Mouse (Mus musculus) skeletal muscle tissue, adult 2 months (tissue): ENCODE data around the gene Sh3d19.
A peak's percentile ranks its signal among the peaks of the same experiment; 100 is the strongest.

Experiments
- DNase-seq: peaks from one replicate; pipeline ENCODE4 v3.0.0-alpha.2; 2012; ENCODE audit warnings: low read depth, low spot score

The Sh3d19 gene

GRCm38 (mm10) chr3:85970742-85971598 lies at the start of gene Sh3d19:
Gene Sh3d19 (plus strand): TSS chr3:85971109.
- DNase-seq = peak; percentile 43

GRCm38 (mm10) chr3:85922331-85922730 lies 48.6 kb upstream of the Sh3d19 start:
- DNase-seq = peak; percentile 19

DNA sequence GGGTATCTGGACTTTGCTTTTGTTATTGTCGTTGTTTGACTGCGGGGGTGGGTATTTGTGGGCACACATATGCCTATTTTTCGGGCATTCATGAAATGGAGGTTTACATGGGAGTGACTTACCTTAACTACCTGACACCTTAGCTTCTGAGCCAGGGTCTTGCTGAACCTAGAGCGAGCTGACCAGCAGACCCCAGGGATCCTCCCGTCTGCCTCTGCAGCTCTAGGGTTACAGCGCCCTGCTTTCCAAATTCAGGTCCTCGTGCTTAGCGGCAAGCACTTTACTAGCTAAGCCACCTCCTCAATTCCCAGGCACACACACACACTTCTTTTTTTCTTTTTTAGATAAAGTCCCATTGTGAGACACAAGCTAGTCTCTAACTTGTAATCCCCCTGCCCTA lies 47.6 kb upstream of the Sh3d19 start:
- DNase-seq = no peak

GRCm38 (mm10) chr3:85923954-85924945 lies 46.7 kb upstream of the Sh3d19 start:
- DNase-seq = peak; percentile 61

DNA sequence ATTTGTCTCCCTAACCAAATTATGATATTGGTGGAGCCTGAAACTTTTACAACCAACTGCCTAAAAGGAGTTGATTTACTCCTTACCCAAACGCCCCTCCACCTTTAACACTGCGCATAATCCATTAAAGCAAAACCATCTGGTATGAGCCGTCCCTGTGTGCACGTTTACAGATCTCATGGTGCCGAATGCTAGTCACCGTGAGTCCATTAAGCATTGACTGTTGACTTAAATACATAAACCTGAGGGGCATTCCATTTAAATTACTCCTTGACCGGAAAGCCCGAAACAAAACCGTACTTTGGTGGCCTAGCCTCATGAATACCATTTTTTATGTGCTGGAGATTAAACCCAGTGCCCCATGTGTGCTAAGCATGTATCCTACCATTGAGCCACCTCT lies 43.6 kb upstream of the Sh3d19 start:
- DNase-seq = no peak

GRCm38 (mm10) chr3:85928140-85928611 lies 42.7 kb upstream of the Sh3d19 start:
- peak; percentile 78 for DNase-seq

DNA sequence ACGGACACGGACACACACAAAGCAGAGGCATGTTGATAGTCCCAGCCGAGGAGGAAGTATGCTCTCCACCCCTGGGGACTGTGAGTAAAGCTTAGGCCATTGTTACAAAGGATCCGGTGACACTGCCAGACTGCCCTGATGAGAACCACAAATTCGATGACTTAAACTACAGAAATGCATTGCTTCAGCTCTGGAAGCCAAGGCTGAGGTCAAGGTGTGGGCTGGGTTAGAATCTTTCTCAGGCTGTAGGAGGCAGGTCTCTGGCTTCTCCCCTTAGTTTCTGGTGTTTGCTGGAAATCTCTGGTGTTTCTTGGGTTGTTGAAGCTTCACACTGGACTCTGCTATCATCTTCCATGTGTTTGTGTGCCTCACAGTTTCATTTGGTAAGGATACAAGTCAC lies 41.2 kb upstream of the Sh3d19 start:
- no peak for DNase-seq

- DNase-seq = no peak
Measured at GRCm38 (mm10) chr3:85930671-85931255, 40.1 kb upstream of the Sh3d19 start.

- DNase-seq = no peak
Measured at GRCm38 (mm10) chr3:85931859-85932258, 39.0 kb upstream of the Sh3d19 start.

GRCm38 (mm10) chr3:85933586-85933985 lies 37.3 kb upstream of the Sh3d19 start:
- DNase-seq = no peak

DNA sequence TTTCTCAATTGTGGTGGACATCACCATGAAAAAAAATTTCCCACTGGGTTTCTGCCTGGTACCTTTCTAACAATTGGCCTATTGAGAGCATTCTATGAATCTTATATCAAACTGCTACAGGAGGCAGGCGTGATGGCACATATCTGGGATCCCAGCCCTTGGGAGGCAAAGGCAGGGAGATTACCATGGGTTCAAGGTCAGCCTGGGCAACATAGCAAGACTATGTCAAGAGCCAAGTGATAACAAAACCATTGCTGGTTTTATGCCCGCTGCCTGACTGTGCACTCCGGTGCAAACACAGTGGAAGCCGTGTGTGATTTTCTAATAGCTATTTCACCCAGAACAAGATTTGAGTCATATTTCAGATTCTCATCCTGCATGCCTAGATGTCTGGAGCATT lies 20.0 kb upstream of the Sh3d19 start:
- DNase-seq = no peak

DNA sequence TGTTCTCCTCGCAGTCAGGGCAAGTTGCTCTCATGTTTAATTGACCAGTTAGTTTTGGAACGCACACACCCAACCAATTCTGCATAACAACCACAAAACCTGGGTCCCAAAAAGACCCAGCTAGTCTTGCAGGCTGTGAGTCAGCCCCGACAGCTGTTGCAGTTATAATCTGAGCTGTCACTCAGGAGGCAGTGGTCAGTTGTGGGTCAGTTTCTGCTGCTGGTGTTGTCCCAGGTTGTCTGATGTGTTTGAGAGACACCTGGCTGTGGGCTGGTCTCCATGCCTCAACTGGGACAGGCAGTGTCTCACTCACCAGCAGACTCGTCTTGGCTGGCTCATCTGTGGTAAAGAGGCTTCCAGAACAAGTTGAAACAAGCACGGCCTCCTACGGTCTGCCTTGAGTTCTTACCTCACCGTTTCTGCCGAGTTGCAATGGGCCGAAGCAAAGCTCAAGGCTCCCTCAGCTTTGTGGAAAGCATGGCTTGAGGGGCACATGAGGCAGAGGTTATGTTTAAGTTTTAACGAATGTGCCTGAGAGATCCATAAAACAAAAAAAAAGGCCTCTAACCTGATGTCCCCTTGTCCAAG lies 18.1 kb upstream of the Sh3d19 start:
- no peak for DNase-seq

GRCm38 (mm10) chr3:85955269-85955668 lies 15.6 kb upstream of the Sh3d19 start:
- DNase-seq = no peak

- no peak for DNase-seq
Measured at GRCm38 (mm10) chr3:85955704-85956103, 15.2 kb upstream of the Sh3d19 start.

- no peak for DNase-seq
Measured at GRCm38 (mm10) chr3:85959669-85960068, 11.2 kb upstream of the Sh3d19 start.

DNA sequence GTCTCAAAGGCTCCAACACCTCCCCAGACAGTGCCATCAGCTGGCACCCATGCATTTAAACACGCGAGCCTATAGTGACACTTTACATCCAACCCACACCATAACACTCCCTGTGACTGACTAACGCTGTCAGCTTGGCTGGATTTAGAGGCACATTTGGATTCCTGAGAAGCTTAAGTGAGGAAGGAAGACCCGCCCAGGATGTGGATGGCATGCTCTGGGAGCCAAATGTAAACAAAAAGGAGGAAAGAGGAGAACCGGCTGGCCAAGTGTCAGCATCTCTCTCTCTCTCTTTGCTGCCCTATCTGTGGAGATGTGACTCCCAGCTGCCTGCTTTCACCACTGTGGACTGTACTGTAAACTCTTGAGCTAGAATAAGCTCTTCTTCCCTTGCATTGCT lies 9.8 kb upstream of the Sh3d19 start:
- no peak for DNase-seq

GRCm38 (mm10) chr3:85965479-85965878 lies 5.4 kb upstream of the Sh3d19 start:
- DNase-seq = no peak

DNA sequence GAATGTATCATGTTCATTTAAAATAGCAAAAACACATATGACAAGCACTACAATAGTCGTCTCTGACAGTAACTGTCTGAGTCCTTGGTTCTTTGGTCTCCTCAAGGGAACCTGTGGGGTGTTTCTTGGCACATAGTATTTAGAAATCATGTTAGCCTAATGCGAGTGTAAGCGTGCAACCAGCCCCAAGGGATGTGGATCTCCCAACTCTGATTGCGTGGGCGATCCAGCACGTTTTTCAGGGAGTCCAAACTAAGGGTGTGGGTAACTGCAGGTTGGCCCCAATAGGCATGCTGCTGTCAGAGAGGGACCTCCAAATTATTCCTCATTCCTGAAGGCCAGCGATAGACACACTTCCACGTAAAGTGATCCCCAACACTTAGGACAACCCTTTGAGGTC lies 1.9 kb upstream of the Sh3d19 start:
- no peak for DNase-seq

DNA sequence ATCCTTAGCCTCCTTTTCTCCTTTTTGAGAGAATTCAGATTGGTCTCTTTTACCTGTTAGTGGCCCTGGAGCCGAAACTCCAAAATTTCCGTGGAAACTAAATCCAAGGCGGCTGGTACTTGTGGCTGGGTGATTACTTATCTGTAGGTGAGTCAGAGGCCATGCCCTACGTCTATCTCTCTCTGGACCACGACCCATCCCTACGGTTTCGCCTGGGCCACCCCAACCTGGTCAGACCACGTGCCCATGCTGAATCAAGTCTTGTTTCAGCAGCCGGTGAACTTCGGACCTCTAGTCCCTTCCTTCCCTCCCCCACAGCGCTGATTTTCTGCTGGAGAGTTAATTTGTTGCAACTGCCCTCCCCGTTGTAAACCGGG lies 678 bp downstream of the Sh3d19 start:
- no peak for DNase-seq

DNA sequence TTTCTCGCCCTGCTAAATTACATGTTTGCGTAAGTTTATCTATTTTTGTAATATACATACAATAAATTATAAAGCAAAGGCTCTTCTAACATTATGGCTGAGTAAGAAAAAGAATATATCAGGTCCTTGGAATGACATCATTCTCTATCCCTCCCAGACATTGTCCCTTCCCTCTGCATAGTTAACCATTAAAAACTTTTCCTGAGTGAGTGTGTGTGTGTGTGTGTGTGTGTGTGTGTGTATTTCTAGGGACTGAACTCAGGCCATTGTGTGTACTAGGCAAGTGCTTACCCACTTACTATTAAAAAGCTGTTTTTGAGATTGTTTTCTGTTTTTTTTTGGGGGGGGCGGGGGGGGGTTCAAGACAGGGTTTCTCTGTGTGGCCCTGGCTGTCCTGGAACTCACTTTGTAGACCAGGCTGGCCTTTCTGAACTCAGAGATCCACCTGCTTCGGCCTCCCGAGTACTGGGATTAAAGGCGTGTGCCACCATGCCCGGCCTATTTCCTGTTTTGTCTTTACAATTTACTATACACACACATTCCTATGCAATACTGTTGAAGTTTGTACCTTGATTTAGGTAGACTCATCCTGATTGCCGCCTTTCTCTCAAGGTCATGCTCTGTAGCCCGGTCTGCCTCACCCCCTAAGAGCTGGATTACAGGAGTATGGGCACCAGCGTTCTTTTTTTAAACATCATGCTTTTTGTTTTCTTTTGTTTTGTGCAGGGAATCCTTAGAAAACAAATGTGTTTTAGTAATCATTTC lies 2.6 kb downstream of the Sh3d19 start:
- DNase-seq = no peak

DNA sequence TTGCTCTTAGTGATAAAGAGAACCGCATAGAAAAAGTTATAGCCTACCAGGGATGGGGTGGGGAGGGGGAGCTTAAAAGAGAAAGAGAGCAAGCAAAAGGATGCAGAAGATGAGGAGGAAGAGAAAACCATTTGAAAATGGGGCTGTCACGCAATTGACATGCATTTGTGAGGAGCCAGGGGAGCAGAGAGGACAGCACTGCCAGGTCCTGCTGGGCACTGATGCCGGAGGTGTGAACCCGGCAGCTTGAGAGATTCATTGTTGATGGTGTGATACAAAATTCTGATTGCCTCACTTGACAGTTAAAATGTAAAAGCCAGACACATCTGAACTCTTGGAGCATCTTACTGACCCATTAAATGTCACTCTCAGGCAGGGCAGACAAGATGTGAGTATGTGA lies 3.5 kb downstream of the Sh3d19 start:
- no peak for DNase-seq
